Mouse (Mus musculus) T-cell, adult 2 months (primary cell): Measurements from ENCODE around the gene A830031A19Rik.

ENCODE experiments used
- DNase-seq: peaks from one replicate; pipeline ENCODE4 v3.0.0; 2022; ENCODE audit warnings: low spot score

Gene A830031A19Rik

GRCm38 (mm10) chr11:24074634-24075104, at the start of gene A830031A19Rik:
A830031A19Rik (minus strand) TSS chr11:24075054.
- no peak for DNase-seq

GRCm38 (mm10) chr11:24123991-24124390, 49.1 kb upstream of the A830031A19Rik start:
- DNase-seq = no peak

- no peak for DNase-seq
Measured at GRCm38 (mm10) chr11:24122899-24123298, 48.0 kb upstream of the A830031A19Rik start.

- no peak for DNase-seq
Measured at GRCm38 (mm10) chr11:24121136-24121535, 46.3 kb upstream of the A830031A19Rik start.

GRCm38 (mm10) chr11:24116582-24117318, 41.9 kb upstream of the A830031A19Rik start:
- DNase-seq = no peak

GRCm38 (mm10) chr11:24116041-24116440, 41.2 kb upstream of the A830031A19Rik start:
- no peak for DNase-seq

- no peak for DNase-seq
Measured at GRCm38 (mm10) chr11:24115017-24115752, 40.3 kb upstream of the A830031A19Rik start.

- DNase-seq = no peak
Measured at GRCm38 (mm10) chr11:24111720-24112119, 36.9 kb upstream of the A830031A19Rik start.

GRCm38 (mm10) chr11:24110113-24110512, 35.3 kb upstream of the A830031A19Rik start:
- no peak for DNase-seq

- DNase-seq = no peak
Measured at GRCm38 (mm10) chr11:24109388-24109787, 34.5 kb upstream of the A830031A19Rik start.

GRCm38 (mm10) chr11:24108974-24109373, 34.1 kb upstream of the A830031A19Rik start:
- DNase-seq = no peak

- DNase-seq = no peak
Measured at GRCm38 (mm10) chr11:24107414-24107813, 32.6 kb upstream of the A830031A19Rik start.

GRCm38 (mm10) chr11:24103128-24103742, 28.4 kb upstream of the A830031A19Rik start:
- DNase-seq = no peak

GRCm38 (mm10) chr11:24102372-24102771, 27.5 kb upstream of the A830031A19Rik start:
- DNase-seq = no peak

- DNase-seq = no peak
Measured at GRCm38 (mm10) chr11:24101625-24102024, 26.8 kb upstream of the A830031A19Rik start.

GRCm38 (mm10) chr11:24100449-24101070, 25.7 kb upstream of the A830031A19Rik start:
- no peak for DNase-seq

- no peak for DNase-seq
Measured at GRCm38 (mm10) chr11:24099886-24100293, 25.0 kb upstream of the A830031A19Rik start.

GRCm38 (mm10) chr11:24099215-24099614, 24.4 kb upstream of the A830031A19Rik start:
- no peak for DNase-seq

- DNase-seq = no peak
Measured at GRCm38 (mm10) chr11:24098662-24099061, 23.8 kb upstream of the A830031A19Rik start.

- no peak for DNase-seq
Measured at GRCm38 (mm10) chr11:24098069-24098468, 23.2 kb upstream of the A830031A19Rik start.

- no peak for DNase-seq
Measured at GRCm38 (mm10) chr11:24097026-24097425, 22.2 kb upstream of the A830031A19Rik start.

GRCm38 (mm10) chr11:24096483-24096882, 21.6 kb upstream of the A830031A19Rik start:
- no peak for DNase-seq
